Mouse (Mus musculus) heart, embryonic 11.5 days (tissue): ENCODE measurements around the gene Dclre1c. TPM values are rescaled to one million over a fixed set of nuclear protein-coding genes. Genes with fewer than 3 reads are reported as not detected.
A peak's percentile ranks its signal among the peaks of the same experiment; 100 is the strongest.

Experiments used
- ATAC-seq: fragments of 200-750 bp; cut with Nextera tagmentation; replicated peaks from 2 replicates; pipeline ENCODE4 v1.8.0; 2017; ENCODE audit warnings: moderate library complexity; ENCODE audit not compliant: insufficient number of reproducible peaks, low FRiP score, low TSS enrichment
- H3K27ac ChIP-seq: fragments of 300-500 bp; sonication (generic); 2 replicates; pipeline ENCODE4 v1.5.1; 2014; ENCODE audit warnings: mild to moderate bottlenecking, low read depth, low read length
- H3K27me3 ChIP-seq: fragments of 300-500 bp; sonication (generic); 2 replicates; pipeline ENCODE4 v1.6.1; 2014; ENCODE audit warnings: mild to moderate bottlenecking, low read length, mixed read lengths; ENCODE audit not compliant: control insufficient read depth, insufficient read depth
- H3K36me3 ChIP-seq: fragments of 300-500 bp; sonication (generic); 2 replicates; pipeline ENCODE4 v1.6.1; 2014; ENCODE audit warnings: mild to moderate bottlenecking, low read length, moderate library complexity, mixed read lengths; ENCODE audit not compliant: control insufficient read depth, insufficient read depth
- H3K4me1 ChIP-seq: fragments of 300-500 bp; sonication (generic); 2 replicates; pipeline ENCODE4 v1.6.1; 2014; ENCODE audit warnings: low read length; ENCODE audit not compliant: control insufficient read depth, insufficient read depth
- H3K4me2 ChIP-seq: fragments of 300-500 bp; sonication (generic); 2 replicates; pipeline ENCODE4 v1.6.1; 2014; ENCODE audit warnings: mild to moderate bottlenecking, moderate library complexity
- H3K4me3 ChIP-seq: fragments of 300-500 bp; sonication (generic); 2 replicates; pipeline ENCODE4 v1.5.1; 2014; ENCODE audit warnings: low read depth, low read length
- H3K9ac ChIP-seq: fragments of 300-500 bp; sonication (generic); 2 replicates; pipeline ENCODE4 v1.6.1; 2014; ENCODE audit warnings: mild to moderate bottlenecking, low read depth, low read length, moderate library complexity
- H3K9me3 ChIP-seq: fragments of 300-500 bp; sonication (generic); replicated peaks from 2 replicates; pipeline ENCODE4 v1.6.1; 2016; ENCODE audit warnings: low read length; ENCODE audit not compliant: control insufficient read depth
- WGBS: fragments of 180-500 bp; shearing (Covaris S2); extraction: QIAGEN DNeasy Blood & Tissue Kit; methylation state at CpG from one replicate; pipeline ENCODE4 v1.1.7; 2014; ENCODE audit not compliant: insufficient replicate concordance; 5-methylcytosine and 5-hydroxymethylcytosine counted together
- polyA plus RNA-seq: library from polyadenylated mRNA; unstranded; fragments of >200 nt; fragmentation: Nextera tagmentation; extraction: Ambion mirVana; gene quantifications from 2 replicates; pipeline ENCODE4 v1.2.1, GENCODE M21; 2014

Dclre1c gene
- polyA plus RNA-seq, 1 experiment from 2014 or later, result 5.2 TPM

GRCm38 (mm10) chr2:3418883-3419431 is 5.0 kb upstream of the Dclre1c start:
- Histone ChIP-seq H3K36me3 (no peaks in the 10 kb centered on the region), H3K4me2 (peak overlapping the region; percentile 87), H3K27ac (no peak overlapping the region), H3K4me1 (peaks cover 2% of the 10 kb centered on the region; the same call in 1 of the 2 replicates), H3K9ac (peak overlapping the region; percentile 52; the same call in 1 of the 2 replicates), H3K9me3 (no peaks in the 10 kb centered on the region), H3K4me3 (peak overlapping the region; percentile 54), H3K27me3 (peaks cover 8% of the 10 kb centered on the region)
- WGBS, result 2% methylated on average over 38 of the region's 38 CpGs
- peak; percentile 96 for ATAC-seq

- H3K27me3 ChIP-seq, result peaks cover 8% of the 10 kb centered on the region
- no peak overlapping the region for H3K4me3 ChIP-seq
- WGBS, result 69% methylated on average over 4 of the region's 4 CpGs
- H3K4me1 ChIP-seq, result peaks cover 2% of the 10 kb centered on the region; the same call in 1 of the 2 replicates
- ATAC-seq, result no peak
- H3K9me3 ChIP-seq, result no peaks in the 10 kb centered on the region
- H3K36me3 ChIP-seq, result no peaks in the 10 kb centered on the region
- no peak overlapping the region for H3K9ac ChIP-seq
- no peak overlapping the region for H3K27ac ChIP-seq
- H3K4me2 ChIP-seq, result no peak overlapping the region
Observed at GRCm38 (mm10) chr2:3420157-3420556, 3.8 kb upstream of the Dclre1c start.

- no peak within 1 kb of the TSS for H3K27ac ChIP-seq
- WGBS, result 64% methylated on average over 3 of the region's 3 CpGs
- H3K4me1 ChIP-seq, result peaks cover 2% of the 10 kb centered on the region; the same call in 1 of the 2 replicates
- peaks cover 8% of the 10 kb centered on the region for H3K27me3 ChIP-seq
- no peaks in the 10 kb centered on the region for H3K36me3 ChIP-seq
- no peak within 1 kb of the TSS for H3K4me2 ChIP-seq
- H3K4me3 ChIP-seq, result peak within 1 kb of the TSS; percentile 77; the same call in 1 of the 2 replicates
- ATAC-seq, result no peak
- H3K9ac ChIP-seq, result no peak within 1 kb of the TSS
- H3K9me3 ChIP-seq, result no peaks in the 10 kb centered on the region
Observed at GRCm38 (mm10) chr2:3422548-3422947, 1.4 kb upstream of the Dclre1c start, which contains the start of gene Meig1. Gene Meig1, minus strand, starts transcription at chr2:3422648.

- peak overlapping the region; percentile 77 for H3K4me3 ChIP-seq
- H3K36me3 ChIP-seq, result no peaks in the 10 kb centered on the region
- no peaks in the 10 kb centered on the region for H3K9me3 ChIP-seq
- H3K27ac ChIP-seq, result no peak overlapping the region
- 11% methylated on average over 10 of the region's 10 CpGs for WGBS
- no peaks in the 10 kb centered on the region for H3K27me3 ChIP-seq
- peaks cover 2% of the 10 kb centered on the region; the same call in 1 of the 2 replicates for H3K4me1 ChIP-seq
- H3K9ac ChIP-seq, result peak overlapping the region; percentile 78
- no peak for ATAC-seq
- H3K4me2 ChIP-seq, result peak overlapping the region; percentile 95
Observed at GRCm38 (mm10) chr2:3424579-3424910, 614 bp downstream of the Dclre1c start.

- no peak overlapping the region for H3K4me3 ChIP-seq
- 91% methylated on average over 9 of the region's 9 CpGs for WGBS
- no peaks in the 10 kb centered on the region for H3K27me3 ChIP-seq
- no peak for ATAC-seq
- no peak overlapping the region for H3K27ac ChIP-seq
- H3K9me3 ChIP-seq, result no peaks in the 10 kb centered on the region
- no peaks in the 10 kb centered on the region for H3K4me1 ChIP-seq
- H3K9ac ChIP-seq, result no peak overlapping the region
- no peaks in the 10 kb centered on the region for H3K36me3 ChIP-seq
- no peak overlapping the region for H3K4me2 ChIP-seq
Observed at GRCm38 (mm10) chr2:3430956-3431355, 7.0 kb downstream of the Dclre1c start.

- Histone ChIP-seq H3K36me3 (no peaks in the 10 kb centered on the region), H3K9me3 (no peaks in the 10 kb centered on the region), H3K4me1 (no peaks in the 10 kb centered on the region), H3K4me2 (no peak overlapping the region), H3K27me3 (no peaks in the 10 kb centered on the region), H3K9ac (no peak overlapping the region), H3K27ac (no peak overlapping the region), H3K4me3 (no peak overlapping the region)
- no peak for ATAC-seq
- 81% methylated on average over 6 of the region's 6 CpGs for WGBS
Observed at GRCm38 (mm10) chr2:3435369-3436061, 11.6 kb downstream of the Dclre1c start.

GRCm38 (mm10) chr2:3437956-3438355 is 14.0 kb downstream of the Dclre1c start:
- no peaks in the 10 kb centered on the region for H3K4me1 ChIP-seq
- H3K27ac ChIP-seq, result no peak overlapping the region
- WGBS, result 54% methylated on average over 7 of the region's 7 CpGs
- no peak overlapping the region for H3K4me2 ChIP-seq
- no peak overlapping the region for H3K4me3 ChIP-seq
- no peak for ATAC-seq
- H3K36me3 ChIP-seq, result no peaks in the 10 kb centered on the region
- H3K27me3 ChIP-seq, result no peaks in the 10 kb centered on the region
- H3K9me3 ChIP-seq, result no peaks in the 10 kb centered on the region
- H3K9ac ChIP-seq, result no peak overlapping the region

- Histone ChIP-seq H3K9ac (no peak overlapping the region), H3K9me3 (no peaks in the 10 kb centered on the region), H3K36me3 (no peaks in the 10 kb centered on the region; the same call in none of the 2 replicates), H3K4me2 (no peak overlapping the region), H3K4me3 (no peak overlapping the region), H3K27me3 (no peaks in the 10 kb centered on the region), H3K27ac (no peak overlapping the region), H3K4me1 (no peaks in the 10 kb centered on the region)
- ATAC-seq, result no peak
- 86% methylated on average over 7 of the region's 7 CpGs for WGBS
Observed at GRCm38 (mm10) chr2:3444206-3444605, 20.3 kb downstream of the Dclre1c start.

GRCm38 (mm10) chr2:3445984-3446383 is 22.1 kb downstream of the Dclre1c start:
- WGBS, result 84% methylated on average over 4 of the region's 4 CpGs
- no peak overlapping the region for H3K4me2 ChIP-seq
- no peak for ATAC-seq
- H3K4me3 ChIP-seq, result no peak overlapping the region
- H3K9me3 ChIP-seq, result no peaks in the 10 kb centered on the region
- no peaks in the 10 kb centered on the region; the same call in none of the 2 replicates for H3K36me3 ChIP-seq
- no peaks in the 10 kb centered on the region for H3K4me1 ChIP-seq
- no peaks in the 10 kb centered on the region for H3K27me3 ChIP-seq
- H3K27ac ChIP-seq, result no peak overlapping the region
- no peak overlapping the region for H3K9ac ChIP-seq
